Mouse (Mus musculus) erythroblast, embryonic 14.5 days (primary cell): ENCODE results near the gene Scn5a.

ENCODE experiments used
- GATA1 ChIP-seq: IDR thresholded peaks from 2 replicates; pipeline ENCODE4 v1.6.1; 2012; ENCODE audit warnings: low read length, inconsistent platforms, mixed read lengths
- TAL1 ChIP-seq: IDR thresholded peaks from 3 replicates; pipeline ENCODE4 v1.6.1; 2012; ENCODE audit warnings: low read length, inconsistent platforms, mixed read lengths

DNA sequence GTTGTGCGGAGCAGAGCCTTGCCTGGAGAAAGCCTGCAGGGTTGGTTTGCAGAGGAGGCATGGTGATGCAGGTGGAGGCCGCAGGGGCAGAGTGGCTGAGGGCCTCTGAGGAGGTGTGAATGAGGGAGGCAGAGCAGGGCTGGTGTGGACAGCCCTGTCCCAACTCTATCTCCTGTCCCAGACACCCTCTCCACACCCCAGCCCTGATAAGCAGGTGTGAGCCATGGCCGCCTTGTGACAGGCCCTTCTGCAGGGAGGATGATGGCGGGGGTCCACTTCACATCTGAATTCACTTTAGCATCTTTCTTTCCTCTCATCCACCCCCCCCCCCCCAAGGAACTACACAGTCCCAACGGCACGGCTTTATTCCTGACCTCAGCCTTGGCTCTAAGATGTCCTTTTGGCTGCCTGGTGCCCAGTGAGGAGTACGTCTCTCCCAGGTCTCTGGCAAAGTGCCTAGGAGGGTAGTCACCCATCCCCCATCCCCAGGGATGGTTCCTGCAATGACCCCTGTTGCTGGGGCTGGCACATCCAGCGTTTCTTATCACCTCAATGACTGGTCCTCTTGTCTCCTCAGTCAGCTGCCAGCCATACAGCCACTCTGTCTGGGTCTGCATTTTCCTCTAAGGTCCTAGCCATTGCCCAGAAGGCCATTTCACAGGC lies 109.0 kb downstream of the Scn5a start:
- TF ChIP-seq GATA1, result no peak
- peak; percentile 41; the same call in 2 of the 3 replicates for TF ChIP-seq TAL1
